In genomic region chr3:55270345-55270744, GRCm38 (mm10) we compare ENCODE assay signal across 21 mouse cellular contexts. TPM values are rescaled to one million over a fixed set of nuclear protein-coding genes. Genes with fewer than 3 reads are reported as not detected.
DNase-seq lines count a peak whose midpoint lies in the region; ATAC-seq and TF ChIP-seq lines count a peak whose summit lies in the region.
"Had no signal": no experiment of that assay in that cellular context is flagged by ENCODE, and none has a peak within 500 bp of the region (broad histone marks: within the 10 kb centered on the region; RNA-seq: fewer than 3 reads in every experiment).

No protein-coding gene starts in this region.

- H3K27ac ChIP-seq in midbrain, postnatal 0 days (ENCODE audit: low read depth, low read length) = 0 out of 2 replicates have a peak overlapping the region, but pooled peaks have one; percentile 26
- no peak overlapping the region for H3K27ac ChIP-seq in midbrain, embryonic 15.5 days
- H3K27ac ChIP-seq: embryonic facial prominence, embryonic 15.5 days; forebrain, embryonic 10.5 days; gastrocnemius, adult 2 months; heart, embryonic 13.5 days; hindbrain, embryonic 12.5 days; intestine, embryonic 15.5 days had no signal

- no peaks in the 10 kb centered on the region for H3K9me3 ChIP-seq in midbrain, postnatal 0 days (ENCODE audit: low read length)
- H3K9me3 ChIP-seq in midbrain, embryonic 15.5 days = no peaks in the 10 kb centered on the region
- H3K9me3 ChIP-seq: embryonic facial prominence, embryonic 15.5 days; forebrain, embryonic 10.5 days; heart, embryonic 13.5 days; hindbrain, embryonic 12.5 days; intestine, embryonic 15.5 days had no signal

- H3K4me3 ChIP-seq in midbrain, postnatal 0 days (ENCODE audit: low read depth, low read length) = no peak overlapping the region
- no peak overlapping the region for H3K4me3 ChIP-seq in midbrain, embryonic 15.5 days
- no peak overlapping the region for H3K4me3 ChIP-seq in myocyte
- H3K4me3 ChIP-seq: embryonic facial prominence, embryonic 15.5 days; erythroblast, embryonic 14.5 days; forebrain, embryonic 10.5 days; gastrocnemius, adult 2 months; heart, embryonic 13.5 days; hindbrain, embryonic 12.5 days; intestine, embryonic 15.5 days had no signal

- no peak overlapping the region for H3ac ChIP-seq in myocyte (ENCODE audit: control insufficient read depth, insufficient read length)

- H3K4me1 ChIP-seq in midbrain, postnatal 0 days (ENCODE audit: insufficient read depth, low read length) = peaks cover 6% of the 10 kb centered on the region; the same call in 1 of the 2 replicates
- H3K4me1 ChIP-seq in midbrain, embryonic 15.5 days = peaks cover 12% of the 10 kb centered on the region
- H3K4me1 ChIP-seq: intestine, embryonic 15.5 days had no signal

- intact Hi-C loops in heart, postnatal 14 days (cut with DNase I) = no loop called here

- H3K36me3 ChIP-seq in midbrain, postnatal 0 days (ENCODE audit: insufficient read depth, low read length) = no peaks in the 10 kb centered on the region; the same call in 1 of the 2 replicates
- H3K36me3 ChIP-seq in midbrain, embryonic 15.5 days (replicated peaks) = no peaks in the 10 kb centered on the region
- no peaks in the 10 kb centered on the region for H3K36me3 ChIP-seq in myocyte (ENCODE audit: control insufficient read depth, insufficient read depth)
- H3K36me3 ChIP-seq: embryonic facial prominence, embryonic 15.5 days; heart, embryonic 13.5 days; hindbrain, embryonic 12.5 days; intestine, embryonic 15.5 days had no signal

- H3K79me2 ChIP-seq in myocyte (ENCODE audit: control insufficient read depth, insufficient read depth) = no peaks in the 10 kb centered on the region

- WGBS in midbrain, postnatal 0 days = 73% methylated on average over 3 of the region's 3 CpGs
- WGBS in midbrain, embryonic 15.5 days = 81% methylated on average over 3 of the region's 3 CpGs

- peak; percentile 52 for DNase-seq in heart, adult 11 months
- DNase-seq in heart, postnatal 14 days = no peak
- peak; percentile 37 for DNase-seq in midbrain, postnatal 0 days (ENCODE audit: low spot score)
- DNase-seq in right cerebral cortex, postnatal 36 days (ENCODE audit: low spot score in 2 of 2) = no peak
- DNase-seq: adrenal gland, adult 8-10 months; adrenal gland, postnatal 36 days; cerebellum, adult 11 months; cerebellum, adult 9-10 months; gastrocnemius, adult 2 months; gastrocnemius, postnatal 25 days; heart, postnatal 4 days had no signal

- no peaks in the 10 kb centered on the region for H3K27me3 ChIP-seq in midbrain, postnatal 0 days (ENCODE audit: insufficient read depth, low read length)
- H3K27me3 ChIP-seq in midbrain, embryonic 15.5 days (replicated peaks) = no peaks in the 10 kb centered on the region
- no peaks in the 10 kb centered on the region for H3K27me3 ChIP-seq in myocyte (ENCODE audit: control insufficient read depth, insufficient read depth, insufficient read length)
- H3K27me3 ChIP-seq: embryonic facial prominence, embryonic 15.5 days; heart, embryonic 13.5 days; hindbrain, embryonic 12.5 days; intestine, embryonic 15.5 days had no signal

- no peak for TF ChIP-seq POLR2A in myocyte (IDR thresholded peaks at IDR 0.05; ENCODE audit: insufficient read length, low read depth)

- no peak for TF ChIP-seq CTCF in midbrain, postnatal 0 days (IDR thresholded peaks at IDR 0.05)

- no peak overlapping the region for H3K9ac ChIP-seq in midbrain, postnatal 0 days (replicated peaks; ENCODE audit: low read length, poor library complexity, severe bottlenecking)
- H3K9ac ChIP-seq in midbrain, embryonic 15.5 days = no peak overlapping the region
- H3K9ac ChIP-seq: embryonic facial prominence, embryonic 15.5 days; heart, embryonic 13.5 days; hindbrain, embryonic 12.5 days; intestine, embryonic 15.5 days had no signal

- no peak for ATAC-seq in midbrain, postnatal 0 days (ENCODE audit: low FRiP score)
- no peak for ATAC-seq in midbrain, embryonic 15.5 days (replicated peaks)
- ATAC-seq: intestine, embryonic 15.5 days had no signal

- no peak overlapping the region for H3K4me2 ChIP-seq in midbrain, postnatal 0 days (ENCODE audit: low read depth, low read length, poor library complexity, severe bottlenecking)
- no peak overlapping the region for H3K4me2 ChIP-seq in midbrain, embryonic 15.5 days
- H3K4me2 ChIP-seq in myocyte (ENCODE audit: low read depth) = no peak overlapping the region
- H3K4me2 ChIP-seq: embryonic facial prominence, embryonic 15.5 days; heart, embryonic 13.5 days; hindbrain, embryonic 12.5 days; intestine, embryonic 15.5 days had no signal

TF ChIP-seq in myocyte, 11 proteins besides CTCF, POLR2A, EP300 and RAD21:
- TF ChIP-seq TCF12 (IDR thresholded peaks at IDR 0.05; ENCODE audit: insufficient read depth, poor library complexity, severe bottlenecking) (no peak), E2F4 (IDR thresholded peaks at IDR 0.05; ENCODE audit: insufficient read depth) (no peak), TCF3 (IDR thresholded peaks at IDR 0.05; ENCODE audit: insufficient read length, low read depth) (no peak), MYOD1 (IDR thresholded peaks at IDR 0.05; ENCODE audit: control insufficient read depth in 1 of 3, insufficient read length in 2 of 3, low read depth in 2 of 3) (peak; percentile 46 to 59 (median 55)), POLR2AphosphoS2 (IDR thresholded peaks at IDR 0.05; ENCODE audit: insufficient read length, low read depth) (no peak), REST (IDR thresholded peaks at IDR 0.05; ENCODE audit: insufficient read depth, insufficient read length) (no peak), CEBPB (IDR thresholded peaks at IDR 0.05; ENCODE audit: insufficient read depth, poor library complexity, severe bottlenecking) (no peak), MAX (IDR thresholded peaks at IDR 0.05; ENCODE audit: low read depth) (no peak), MYOG (IDR thresholded peaks at IDR 0.05; ENCODE audit: control insufficient read depth in 1 of 3, insufficient read depth in 1 of 3, insufficient read length in 2 of 3, low read depth in 2 of 3) (peak in 1 of 3 experiments; percentile 76), USF1 (IDR thresholded peaks at IDR 0.05; ENCODE audit: low read depth) (no peak), SRF (IDR thresholded peaks at IDR 0.05; ENCODE audit: control insufficient read depth, insufficient read length, low read depth) (no peak)
TF ChIP-seq in myocyte: peak in this region for 2.

RNA-seq across cellular contexts. Expression of gene Dclk1, which starts 28.2 kb away (rescaled TPM):
- 1 to 10 TPM; 7.4 to 7.5 TPM for total RNA-seq in heart, postnatal 14 days (2021)
- total RNA-seq in midbrain, postnatal 0 days (2014; rRNA removed) = 307 and 371 TPM in 2 replicates
- 206 and 219 TPM in 2 replicates for polyA plus RNA-seq in midbrain, postnatal 0 days (2015; fragmentation: Nextera tagmentation; extraction: Ambion mirVana)
- 308 and 336 TPM in 2 replicates for polyA plus RNA-seq in midbrain, embryonic 15.5 days (2015; fragmentation: Nextera tagmentation; extraction: Ambion mirVana)
- 70.4 TPM for polyA plus RNA-seq in myocyte (2012; fragmentation: generic; extraction: Trizol)
- total RNA-seq: common myeloid progenitor, adult 5-6 weeks; granulocyte monocyte progenitor cell, adult 5-6 weeks had no signal
- polyA plus RNA-seq: erythroblast, embryonic 14.5 days had no signal

Comparison
In these comparisons a context has a peak if more than half of its experiments do, and no peak if none do; other contexts are left out.
1. DNase-seq: peak in heart, adult 11 months (single experiment) and midbrain, postnatal 0 days (single experiment); none in heart, postnatal 14 days (0 of 2) and right cerebral cortex, postnatal 36 days (0 of 2).